In genomic region chr4:35228260-35228659, GRCm38 (mm10) we compare ENCODE assay signal across 26 mouse cellular contexts.
"Had no signal": no experiment of that assay in that cellular context is flagged by ENCODE, and none has a peak within 500 bp of the region (broad histone marks: within the 10 kb centered on the region; RNA-seq: fewer than 3 reads in every experiment).

No protein-coding gene starts in this region.

- DNase-seq: gastrocnemius, adult 2 months; gastrocnemius, postnatal 10 days; gastrocnemius, postnatal 25 days; heart, adult 18-20 months; heart, postnatal 10 days; heart, postnatal 4 days; kidney, adult 11 months; kidney, adult 2 months; kidney, adult 9 months; kidney, postnatal 14 days; kidney, postnatal 36 days; layer of hippocampus, adult 9-11 months; layer of hippocampus, postnatal 36 days; left cerebral cortex, postnatal 4 days had no signal

- H3K27me3 ChIP-seq: heart, embryonic 12.5 days; hindbrain, embryonic 12.5 days; limb, embryonic 13.5 days; limb, embryonic 15.5 days; liver, embryonic 12.5 days had no signal

- H3K4me2 ChIP-seq: heart, embryonic 12.5 days; hindbrain, embryonic 12.5 days; hindbrain, embryonic 14.5 days; kidney, embryonic 15.5 days; limb, embryonic 13.5 days; limb, embryonic 15.5 days; liver, embryonic 12.5 days had no signal

- H3K36me3 ChIP-seq: heart, embryonic 10.5 days; heart, embryonic 12.5 days; hindbrain, embryonic 10.5 days; hindbrain, embryonic 12.5 days; kidney, embryonic 15.5 days; limb, embryonic 13.5 days; limb, embryonic 15.5 days; liver, embryonic 12.5 days had no signal

- H3K4me3 ChIP-seq: gastrocnemius, adult 2 months; heart, embryonic 10.5 days; heart, embryonic 12.5 days; hindbrain, embryonic 10.5 days; hindbrain, embryonic 12.5 days; kidney, embryonic 15.5 days; limb, embryonic 13.5 days; limb, embryonic 15.5 days; liver, embryonic 12.5 days had no signal

- H3K9me3 ChIP-seq: heart, embryonic 10.5 days; heart, embryonic 12.5 days; hindbrain, embryonic 10.5 days; hindbrain, embryonic 12.5 days; kidney, embryonic 15.5 days; limb, embryonic 13.5 days; limb, embryonic 15.5 days; liver, embryonic 12.5 days had no signal

- H3K4me1 ChIP-seq: heart, embryonic 10.5 days; kidney, embryonic 15.5 days; limb, embryonic 13.5 days had no signal

- H3K27ac ChIP-seq: gastrocnemius, adult 2 months; heart, embryonic 10.5 days; hindbrain, embryonic 10.5 days; hindbrain, embryonic 12.5 days; hindbrain, embryonic 14.5 days; kidney, embryonic 15.5 days; kidney, postnatal 0 days; limb, embryonic 13.5 days; limb, embryonic 15.5 days; liver, embryonic 12.5 days had no signal

- ATAC-seq: hindbrain, embryonic 16.5 days; intestine, embryonic 16.5 days; liver, embryonic 12.5 days had no signal

- H3K9ac ChIP-seq: heart, embryonic 12.5 days; hindbrain, embryonic 12.5 days; hindbrain, embryonic 14.5 days; kidney, embryonic 15.5 days; limb, embryonic 13.5 days; limb, embryonic 15.5 days; liver, embryonic 12.5 days had no signal
